Mouse (Mus musculus) midbrain, embryonic 13.5 days (tissue): ENCODE results near the gene Nhsl2. TPM values are rescaled to one million over a fixed set of nuclear protein-coding genes. Genes with fewer than 3 reads are reported as not detected.

Experiments used
- ATAC-seq: fragments of 200-750 bp; cut with Nextera tagmentation; 2 replicates; pipeline ENCODE4 v1.8.0; 2017; ENCODE audit warnings: mild to moderate bottlenecking, moderate TSS enrichment, moderate library complexity
- H3K27ac ChIP-seq: fragments of 300-500 bp; sonication (generic); 2 replicates; pipeline ENCODE4 v1.5.1; 2015; ENCODE audit warnings: inconsistent platforms, mild to moderate bottlenecking, moderate library complexity
- H3K27me3 ChIP-seq: fragments of 300-500 bp; sonication (generic); 2 replicates; pipeline ENCODE4 v1.6.1; 2015; ENCODE audit warnings: mild to moderate bottlenecking, inconsistent platforms
- H3K36me3 ChIP-seq: fragments of 300-500 bp; sonication (generic); 2 replicates; pipeline ENCODE4 v1.6.1; 2015; ENCODE audit warnings: mild to moderate bottlenecking, inconsistent platforms
- H3K4me1 ChIP-seq: fragments of 300-500 bp; sonication (generic); replicated peaks from 2 replicates; pipeline ENCODE4 v1.6.1; 2015; ENCODE audit warnings: inconsistent platforms
- H3K4me2 ChIP-seq: fragments of 300-500 bp; sonication (generic); replicated peaks from 2 replicates; pipeline ENCODE4 v1.6.1; 2015; ENCODE audit warnings: moderate library complexity, mild to moderate bottlenecking, inconsistent platforms
- H3K4me3 ChIP-seq: fragments of 300-500 bp; sonication (generic); replicated peaks from 2 replicates; pipeline ENCODE4 v1.5.1; 2015; ENCODE audit warnings: mild to moderate bottlenecking, inconsistent platforms
- H3K9ac ChIP-seq: fragments of 300-500 bp; sonication (generic); replicated peaks from 2 replicates; pipeline ENCODE4 v1.6.1; 2015; ENCODE audit warnings: mild to moderate bottlenecking, inconsistent platforms
- H3K9me3 ChIP-seq: fragments of 300-500 bp; sonication (generic); 2 replicates; pipeline ENCODE4 v1.6.1; 2016; ENCODE audit warnings: mild to moderate bottlenecking, inconsistent platforms
- WGBS: fragments of 180-500 bp; shearing (Covaris S2); methylation state at CpG from one replicate; pipeline ENCODE4 v1.1.7; 2015; 5-methylcytosine and 5-hydroxymethylcytosine counted together
- polyA plus RNA-seq: library from polyadenylated mRNA; unstranded; fragments of >200 nt; fragmentation: Nextera tagmentation; extraction: Ambion mirVana; gene quantifications from 2 replicates; pipeline ENCODE4 v1.2.1, GENCODE M21; 2015

The Nhsl2 gene
- polyA plus RNA-seq, 1 experiment from 2014 or later = 7.3 TPM

- Histone ChIP-seq H3K27ac (no peak overlapping the region), H3K27me3 (peaks cover 30% of the 10 kb centered on the region), H3K4me2 (no peak overlapping the region), H3K9ac (no peak overlapping the region), H3K9me3 (no peaks in the 10 kb centered on the region), H3K36me3 (no peaks in the 10 kb centered on the region), H3K4me3 (no peak overlapping the region), H3K4me1 (no peaks in the 10 kb centered on the region)
- no peak for ATAC-seq
- WGBS = 67% methylated on average over 2 of the region's 2 CpGs
Observed at GRCm38 (mm10) chrX:101874901-101875300, 25.7 kb downstream of the Nhsl2 start.

- 71% methylated on average over 2 of the region's 2 CpGs for WGBS
- no peak for ATAC-seq
- no peaks in the 10 kb centered on the region for H3K36me3 ChIP-seq
- no peak overlapping the region for H3K9ac ChIP-seq
- H3K4me1 ChIP-seq = no peaks in the 10 kb centered on the region
- H3K4me3 ChIP-seq = no peak overlapping the region
- H3K27ac ChIP-seq = no peak overlapping the region
- H3K27me3 ChIP-seq = peaks cover 35% of the 10 kb centered on the region
- no peaks in the 10 kb centered on the region for H3K9me3 ChIP-seq
- H3K4me2 ChIP-seq = no peak overlapping the region
Observed at GRCm38 (mm10) chrX:101876136-101876535, 27.0 kb downstream of the Nhsl2 start.

- WGBS = 91% methylated on average over 4 of the region's 4 CpGs
- H3K4me1 ChIP-seq = no peaks in the 10 kb centered on the region
- H3K9ac ChIP-seq = no peak overlapping the region
- peaks cover 46% of the 10 kb centered on the region for H3K27me3 ChIP-seq
- no peak overlapping the region for H3K4me3 ChIP-seq
- no peak overlapping the region for H3K27ac ChIP-seq
- ATAC-seq = no peak
- H3K9me3 ChIP-seq = no peaks in the 10 kb centered on the region
- no peak overlapping the region for H3K4me2 ChIP-seq
- no peaks in the 10 kb centered on the region for H3K36me3 ChIP-seq
Observed at GRCm38 (mm10) chrX:101877840-101878239, 28.7 kb downstream of the Nhsl2 start.

- no peak overlapping the region for H3K4me3 ChIP-seq
- peaks cover 46% of the 10 kb centered on the region for H3K27me3 ChIP-seq
- H3K4me2 ChIP-seq = no peak overlapping the region
- ATAC-seq = no peak
- no peaks in the 10 kb centered on the region for H3K36me3 ChIP-seq
- no peak overlapping the region for H3K9ac ChIP-seq
- WGBS = 79% methylated on average over 4 of the region's 4 CpGs
- H3K4me1 ChIP-seq = no peaks in the 10 kb centered on the region
- H3K27ac ChIP-seq = no peak overlapping the region
- no peaks in the 10 kb centered on the region for H3K9me3 ChIP-seq
Observed at GRCm38 (mm10) chrX:101878546-101878945, 29.4 kb downstream of the Nhsl2 start.

GRCm38 (mm10) chrX:101882141-101882751, 33.1 kb downstream of the Nhsl2 start:
- ATAC-seq = no peak
- H3K27me3 ChIP-seq = peaks cover 62% of the 10 kb centered on the region
- WGBS = 59% methylated on average over 3 of the region's 3 CpGs

GRCm38 (mm10) chrX:101889384-101889783, 40.2 kb downstream of the Nhsl2 start:
- Histone ChIP-seq H3K4me3 (no peak overlapping the region), H3K9me3 (no peaks in the 10 kb centered on the region), H3K27me3 (peaks cover 40% of the 10 kb centered on the region), H3K9ac (no peak overlapping the region), H3K36me3 (no peaks in the 10 kb centered on the region), H3K27ac (no peak overlapping the region), H3K4me1 (no peaks in the 10 kb centered on the region), H3K4me2 (no peak overlapping the region)
- 62% methylated on average over 4 of the region's 4 CpGs for WGBS
- no peak for ATAC-seq

More at GRCm38 (mm10) chrX:101882141-101882751, 33.1 kb downstream of the Nhsl2 start:
- Histone ChIP-seq H3K9me3 (no peaks in the 10 kb centered on the region), H3K9ac (no peak overlapping the region), H3K4me1 (no peaks in the 10 kb centered on the region), H3K4me2 (no peak overlapping the region), H3K4me3 (no peak overlapping the region), H3K36me3 (no peaks in the 10 kb centered on the region), H3K27ac (no peak overlapping the region)

- H3K9me3 ChIP-seq = no peaks in the 10 kb centered on the region
- peaks cover 43% of the 10 kb centered on the region for H3K27me3 ChIP-seq
- no peak overlapping the region for H3K27ac ChIP-seq
- ATAC-seq = no peak
- H3K9ac ChIP-seq = no peak overlapping the region
- no peak overlapping the region for H3K4me2 ChIP-seq
- no peaks in the 10 kb centered on the region for H3K36me3 ChIP-seq
- H3K4me1 ChIP-seq = no peaks in the 10 kb centered on the region
- no peak overlapping the region for H3K4me3 ChIP-seq
- WGBS = 90% methylated on average over 4 of the region's 4 CpGs
Observed at GRCm38 (mm10) chrX:101889813-101890469, 40.8 kb downstream of the Nhsl2 start.

- Histone ChIP-seq H3K27me3 (peaks cover 56% of the 10 kb centered on the region), H3K4me2 (no peak overlapping the region), H3K4me3 (no peak overlapping the region), H3K9me3 (no peaks in the 10 kb centered on the region), H3K9ac (no peak overlapping the region), H3K4me1 (no peaks in the 10 kb centered on the region), H3K36me3 (no peaks in the 10 kb centered on the region), H3K27ac (no peak overlapping the region)
- ATAC-seq = no peak
- WGBS = 85% methylated on average over 7 of the region's 7 CpGs
Observed at GRCm38 (mm10) chrX:101893796-101894195, 44.6 kb downstream of the Nhsl2 start.

- no peaks in the 10 kb centered on the region for H3K36me3 ChIP-seq
- no peak for ATAC-seq
- H3K27me3 ChIP-seq = peaks cover 80% of the 10 kb centered on the region; the same call in 1 of the 2 replicates
- H3K4me2 ChIP-seq = no peak overlapping the region
- 77% methylated on average over 4 of the region's 4 CpGs for WGBS
- no peak overlapping the region for H3K27ac ChIP-seq
- no peak overlapping the region for H3K4me3 ChIP-seq
- no peaks in the 10 kb centered on the region for H3K9me3 ChIP-seq
- H3K9ac ChIP-seq = no peak overlapping the region
- no peaks in the 10 kb centered on the region for H3K4me1 ChIP-seq
Observed at GRCm38 (mm10) chrX:101898341-101898740, 49.2 kb downstream of the Nhsl2 start.

- no peak overlapping the region for H3K4me3 ChIP-seq
- no peak overlapping the region for H3K9ac ChIP-seq
- no peaks in the 10 kb centered on the region for H3K36me3 ChIP-seq
- no peak overlapping the region for H3K4me2 ChIP-seq
- 76% methylated on average over 7 of the region's 7 CpGs for WGBS
- H3K27me3 ChIP-seq = peaks cover 54% of the 10 kb centered on the region; the same call in 1 of the 2 replicates
- H3K9me3 ChIP-seq = no peaks in the 10 kb centered on the region
- no peaks in the 10 kb centered on the region for H3K4me1 ChIP-seq
- no peak overlapping the region for H3K27ac ChIP-seq
- ATAC-seq = no peak
Observed at GRCm38 (mm10) chrX:101901806-101902490, 52.8 kb downstream of the Nhsl2 start.

- Histone ChIP-seq H3K4me2 (no peak overlapping the region), H3K27ac (no peak overlapping the region), H3K4me1 (no peaks in the 10 kb centered on the region), H3K27me3 (peaks cover 51% of the 10 kb centered on the region; the same call in 1 of the 2 replicates), H3K4me3 (no peak overlapping the region), H3K9ac (no peak overlapping the region), H3K9me3 (no peaks in the 10 kb centered on the region), H3K36me3 (no peaks in the 10 kb centered on the region)
- ATAC-seq = no peak
- 76% methylated on average over 4 of the region's 4 CpGs for WGBS
Observed at GRCm38 (mm10) chrX:101902597-101902996, 53.4 kb downstream of the Nhsl2 start.

- WGBS = 69% methylated on average over 5 of the region's 5 CpGs
- no peak overlapping the region for H3K9ac ChIP-seq
Observed at GRCm38 (mm10) chrX:101907301-101907700, 58.1 kb downstream of the Nhsl2 start.

More at GRCm38 (mm10) chrX:101907301-101907700, 58.1 kb downstream of the Nhsl2 start:
- Histone ChIP-seq H3K9me3 (no peaks in the 10 kb centered on the region), H3K36me3 (no peaks in the 10 kb centered on the region), H3K27ac (no peak overlapping the region), H3K4me1 (no peaks in the 10 kb centered on the region), H3K27me3 (peaks cover 26% of the 10 kb centered on the region; the same call in 1 of the 2 replicates), H3K4me3 (no peak overlapping the region), H3K4me2 (no peak overlapping the region)
- ATAC-seq = no peak
